Mouse (Mus musculus) intestine, embryonic 14.5 days (tissue): ENCODE results near the gene Btbd35f29. TPM values are rescaled to one million over a fixed set of nuclear protein-coding genes. Genes with fewer than 3 reads are reported as not detected.
"Not testable (repeated sequence)": the region's sequence is repeated elsewhere in the genome, so short reads cannot be mapped to it uniquely, and the experiment has no call there.

Source experiments
- ATAC-seq: fragments of 200-750 bp; cut with Nextera tagmentation; replicated peaks from 2 replicates; pipeline ENCODE4 v1.8.0; 2017; ENCODE audit warnings: low read depth, moderate number of reproducible peaks, moderate TSS enrichment, moderate library complexity; ENCODE audit not compliant: low FRiP score, low TSS enrichment
- DNase-seq: peaks from one replicate; pipeline ENCODE4 v3.0.0-alpha.2; 2018; ENCODE audit warnings: low spot score
- H3K27ac ChIP-seq: fragments of 300-500 bp; sonication (generic); 2 replicates; pipeline ENCODE4 v1.5.1; 2014; ENCODE audit warnings: low read depth, mild to moderate bottlenecking, control low read depth
- H3K27me3 ChIP-seq: fragments of 300-500 bp; sonication (generic); replicated peaks from 2 replicates; pipeline ENCODE4 v1.6.1; 2014; ENCODE audit warnings: low read length, control low read depth; ENCODE audit not compliant: control insufficient read depth, insufficient read depth
- H3K36me3 ChIP-seq: fragments of 300-500 bp; sonication (generic); 2 replicates; pipeline ENCODE4 v1.6.1; 2014; ENCODE audit warnings: low read length, control low read depth; ENCODE audit not compliant: control insufficient read depth, insufficient read depth
- H3K4me1 ChIP-seq: fragments of 300-500 bp; sonication (generic); replicated peaks from 2 replicates; pipeline ENCODE4 v1.6.1; 2014; ENCODE audit warnings: low read length, control low read depth, mixed read lengths; ENCODE audit not compliant: control insufficient read depth, insufficient read depth
- H3K4me2 ChIP-seq: fragments of 300-500 bp; sonication (generic); 2 replicates; pipeline ENCODE4 v1.6.1; 2014; ENCODE audit warnings: low read length
- H3K4me3 ChIP-seq: fragments of 300-500 bp; sonication (generic); 2 replicates; pipeline ENCODE4 v1.5.1; 2014; ENCODE audit warnings: low read depth, low read length, control low read depth, mixed read lengths
- H3K9ac ChIP-seq: fragments of 300-500 bp; sonication (generic); 2 replicates; pipeline ENCODE4 v1.6.1; 2014; ENCODE audit warnings: mild to moderate bottlenecking, low read length
- H3K9me3 ChIP-seq: fragments of 300-500 bp; sonication (generic); 2 replicates; pipeline ENCODE4 v1.6.1; 2016; ENCODE audit warnings: low read length, control low read depth; ENCODE audit not compliant: control insufficient read depth
- WGBS: fragments of 180-500 bp; shearing (Covaris S2); extraction: QIAGEN DNeasy Blood & Tissue Kit; methylation state at CpG from one replicate; pipeline ENCODE4 v1.1.7; 2014; 5-methylcytosine and 5-hydroxymethylcytosine counted together
- polyA plus RNA-seq: library from polyadenylated mRNA; unstranded; fragments of >200 nt; fragmentation: Nextera tagmentation; extraction: Ambion mirVana; gene quantifications from 2 replicates; pipeline ENCODE4 v1.2.1, GENCODE M21; 2014

The Btbd35f29 gene
- polyA plus RNA-seq = not detected in 2 replicates

DNA sequence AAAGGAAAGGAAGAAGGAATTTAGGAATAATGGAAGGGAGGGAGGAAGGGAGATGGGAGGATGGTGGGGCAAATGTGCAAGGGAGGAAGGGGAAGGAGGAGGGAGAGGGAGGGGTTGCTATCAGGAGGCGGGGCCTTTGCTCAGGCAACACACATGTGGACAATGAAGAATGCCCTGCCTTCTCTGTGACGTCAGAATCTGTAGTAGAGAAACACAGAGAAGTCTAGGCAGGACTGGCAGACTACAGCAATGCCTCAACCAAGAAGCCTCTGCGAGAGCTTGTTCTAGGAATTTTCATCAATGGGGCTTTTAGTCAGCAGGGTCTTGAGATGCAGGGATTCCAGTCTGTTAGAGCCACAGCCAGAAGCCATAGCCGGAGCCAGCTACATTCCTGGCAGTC, at the start of gene Btbd35f29:
Gene Btbd35f29, plus strand, starts transcription at position 301 of the 400 bp plus-strand sequence.
- not testable (repeated sequence) for H3K36me3 ChIP-seq, H3K4me3 ChIP-seq, DNase-seq, H3K4me1 ChIP-seq, H3K9me3 ChIP-seq, ATAC-seq, H3K27ac ChIP-seq, H3K27me3 ChIP-seq, H3K4me2 ChIP-seq, H3K9ac ChIP-seq
- no CpG with 5 or more reads among the region's 4 CpGs for WGBS

- H3K36me3 ChIP-seq, H3K27ac ChIP-seq, H3K4me1 ChIP-seq, H3K27me3 ChIP-seq, H3K4me3 ChIP-seq, H3K4me2 ChIP-seq, ATAC-seq, H3K9ac ChIP-seq, DNase-seq, H3K9me3 ChIP-seq: not testable (repeated sequence)
- WGBS = 72% methylated on average over 2 of the region's 2 CpGs
Observed at GRCm38 (mm10) chrX:31141416-31141815, 23.9 kb downstream of the Btbd35f29 start.

- H3K27me3 ChIP-seq, ATAC-seq, H3K4me3 ChIP-seq, H3K4me1 ChIP-seq, H3K9ac ChIP-seq, H3K36me3 ChIP-seq, H3K4me2 ChIP-seq, H3K9me3 ChIP-seq, DNase-seq, H3K27ac ChIP-seq: not testable (repeated sequence)
Observed at GRCm38 (mm10) chrX:31145144-31145543, 27.7 kb downstream of the Btbd35f29 start.

DNA sequence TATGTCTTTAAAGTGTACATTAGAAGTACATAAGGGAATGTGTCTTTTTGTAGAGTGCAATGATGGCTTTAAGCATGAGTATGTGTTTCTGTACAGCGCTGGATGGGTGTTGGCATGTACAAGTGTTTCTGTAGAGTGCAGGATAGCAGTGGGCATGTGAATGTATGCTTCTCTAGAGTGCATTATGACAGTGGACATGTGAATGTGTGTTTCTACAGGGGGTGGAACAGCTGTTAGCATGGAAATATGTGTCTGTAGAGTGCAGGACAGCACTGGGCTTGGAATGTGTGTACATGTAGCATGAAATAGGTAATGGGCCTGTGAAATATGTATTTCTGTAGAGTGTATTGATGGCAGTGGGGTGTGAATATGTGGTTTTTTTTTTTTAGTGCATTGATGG, 28.4 kb downstream of the Btbd35f29 start:
- 83% methylated on average over 1 of the region's 1 CpGs for WGBS
- not testable (repeated sequence) for H3K27ac ChIP-seq, H3K9me3 ChIP-seq, H3K27me3 ChIP-seq, H3K36me3 ChIP-seq, H3K4me3 ChIP-seq, H3K4me2 ChIP-seq, DNase-seq, H3K9ac ChIP-seq, ATAC-seq, H3K4me1 ChIP-seq

DNA sequence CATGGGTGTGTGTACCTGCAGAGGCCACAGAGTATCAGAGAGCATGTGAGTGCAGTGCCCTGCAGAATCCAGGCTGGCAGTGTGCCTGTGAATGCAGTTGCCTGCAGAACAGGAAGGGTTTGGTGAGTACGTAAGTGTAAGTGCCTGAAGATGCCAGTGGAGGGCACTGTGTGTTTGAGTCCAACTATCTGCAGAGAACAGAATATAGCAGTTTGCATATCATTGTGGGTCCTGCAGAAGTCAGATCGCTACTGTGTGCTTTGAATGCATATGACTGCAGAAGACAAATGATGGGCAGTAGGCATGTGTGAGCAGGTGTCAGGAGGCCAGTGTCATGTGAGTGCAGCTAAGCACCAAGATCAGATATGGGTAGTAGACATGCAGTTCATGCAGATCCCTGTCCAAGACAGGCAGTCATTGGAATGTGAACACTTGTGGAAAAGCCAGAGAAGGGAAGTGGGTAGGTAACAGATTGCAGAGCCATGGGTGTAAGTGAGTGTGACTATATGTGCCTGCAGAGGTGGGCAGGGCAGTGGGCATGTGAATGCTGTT, 41.1 kb downstream of the Btbd35f29 start:
- ATAC-seq, H3K9ac ChIP-seq, H3K4me2 ChIP-seq, H3K27me3 ChIP-seq, H3K9me3 ChIP-seq, H3K4me3 ChIP-seq, H3K4me1 ChIP-seq, H3K36me3 ChIP-seq, DNase-seq, H3K27ac ChIP-seq: not testable (repeated sequence)
- WGBS = 85% methylated on average over 2 of the region's 2 CpGs

- H3K4me1 ChIP-seq, H3K27me3 ChIP-seq, H3K4me3 ChIP-seq, H3K9me3 ChIP-seq, H3K36me3 ChIP-seq, H3K27ac ChIP-seq, H3K9ac ChIP-seq, ATAC-seq, H3K4me2 ChIP-seq, DNase-seq: not testable (repeated sequence)
- 66% methylated on average over 2 of the region's 2 CpGs for WGBS
Observed at GRCm38 (mm10) chrX:31159450-31160322, 42.2 kb downstream of the Btbd35f29 start.

GRCm38 (mm10) chrX:31160554-31160953, 43.1 kb downstream of the Btbd35f29 start:
- not testable (repeated sequence) for ATAC-seq, H3K9me3 ChIP-seq, H3K4me1 ChIP-seq, H3K9ac ChIP-seq, H3K27me3 ChIP-seq, H3K4me2 ChIP-seq, H3K4me3 ChIP-seq, H3K36me3 ChIP-seq, DNase-seq, H3K27ac ChIP-seq
- WGBS = 90% methylated on average over 4 of the region's 4 CpGs

- not testable (repeated sequence) for H3K9ac ChIP-seq, H3K27ac ChIP-seq, H3K36me3 ChIP-seq, H3K4me1 ChIP-seq, ATAC-seq, DNase-seq, H3K27me3 ChIP-seq, H3K9me3 ChIP-seq, H3K4me3 ChIP-seq, H3K4me2 ChIP-seq
- 79% methylated on average over 3 of the region's 3 CpGs for WGBS
Observed at GRCm38 (mm10) chrX:31162638-31163037, 45.2 kb downstream of the Btbd35f29 start.

GRCm38 (mm10) chrX:31165193-31165592, 47.7 kb downstream of the Btbd35f29 start:
- not testable (repeated sequence) for H3K4me1 ChIP-seq, ATAC-seq, H3K4me2 ChIP-seq, DNase-seq, H3K4me3 ChIP-seq, H3K27me3 ChIP-seq, H3K9ac ChIP-seq, H3K9me3 ChIP-seq, H3K36me3 ChIP-seq, H3K27ac ChIP-seq
- 94% methylated on average over 2 of the region's 3 CpGs for WGBS
